Mouse (Mus musculus) monocyte, adult 2 months (primary cell): ENCODE data around the gene Cep164.

Source experiments
- DNase-seq, 2 experiments: peaks; one replicate each; pipeline ENCODE4 v3.0.0; 2022; ENCODE audit warnings: low spot score in 2 of 2, low read depth in 1 of 2

Gene Cep164

GRCm38 (mm10) chr9:45838434-45839138 lies 10.1 kb upstream of the Cep164 start, which contains the start of gene Bace1:
Gene Bace1 (plus strand): TSS chr9:45838580.
- no peak for DNase-seq

- DNase-seq, result no peak
Measured at GRCm38 (mm10) chr9:45838069-45838433, 9.6 kb upstream of the Cep164 start.

GRCm38 (mm10) chr9:45833461-45833860 lies 5.0 kb upstream of the Cep164 start:
- DNase-seq, result no peak

GRCm38 (mm10) chr9:45832898-45833297 lies 4.4 kb upstream of the Cep164 start:
- DNase-seq, result no peak

GRCm38 (mm10) chr9:45829107-45829506 lies 616 bp upstream of the Cep164 start:
- DNase-seq, result peak in 1 of 2 experiments; percentile 46

- no peak for DNase-seq
Measured at GRCm38 (mm10) chr9:45827663-45828290, 714 bp downstream of the Cep164 start.

- DNase-seq, result no peak
Measured at GRCm38 (mm10) chr9:45818406-45819011, 10.0 kb downstream of the Cep164 start.

GRCm38 (mm10) chr9:45815525-45815924 lies 13.0 kb downstream of the Cep164 start:
- DNase-seq, result no peak

GRCm38 (mm10) chr9:45815113-45815512 lies 13.4 kb downstream of the Cep164 start:
- no peak for DNase-seq

GRCm38 (mm10) chr9:45811946-45812345 lies 16.5 kb downstream of the Cep164 start:
- no peak for DNase-seq

- DNase-seq, result no peak
Measured at GRCm38 (mm10) chr9:45807761-45808160, 20.7 kb downstream of the Cep164 start.

- no peak for DNase-seq
Measured at GRCm38 (mm10) chr9:45807337-45807736, 21.2 kb downstream of the Cep164 start.

- no peak for DNase-seq
Measured at GRCm38 (mm10) chr9:45806847-45807246, 21.6 kb downstream of the Cep164 start.

GRCm38 (mm10) chr9:45803070-45803774 lies 25.3 kb downstream of the Cep164 start:
- DNase-seq, result no peak

- DNase-seq, result no peak
Measured at GRCm38 (mm10) chr9:45799402-45799801, 29.1 kb downstream of the Cep164 start.

- DNase-seq, result no peak
Measured at GRCm38 (mm10) chr9:45798467-45799164, 29.9 kb downstream of the Cep164 start.

- no peak for DNase-seq
Measured at GRCm38 (mm10) chr9:45797271-45797670, 31.2 kb downstream of the Cep164 start.

GRCm38 (mm10) chr9:45795722-45796121 lies 32.8 kb downstream of the Cep164 start:
- DNase-seq, result no peak

- DNase-seq, result no peak
Measured at GRCm38 (mm10) chr9:45793697-45794096, 34.8 kb downstream of the Cep164 start.

- DNase-seq, result no peak
Measured at GRCm38 (mm10) chr9:45792235-45792634, 36.3 kb downstream of the Cep164 start.
